Mouse (Mus musculus) liver, embryonic 14.5 days (tissue): ENCODE results near the gene Clec2d.

Source experiments
- CTCF ChIP-seq: IDR thresholded peaks from 2 replicates; pipeline ENCODE4 v1.5.1; 2016; ENCODE audit warnings: antibody characterized with exemption, low read depth, control low read depth
- EP300 ChIP-seq: IDR thresholded peaks from 2 replicates; pipeline ENCODE4 v1.6.1; 2016; ENCODE audit warnings: antibody characterized with exemption, low read depth

DNA sequence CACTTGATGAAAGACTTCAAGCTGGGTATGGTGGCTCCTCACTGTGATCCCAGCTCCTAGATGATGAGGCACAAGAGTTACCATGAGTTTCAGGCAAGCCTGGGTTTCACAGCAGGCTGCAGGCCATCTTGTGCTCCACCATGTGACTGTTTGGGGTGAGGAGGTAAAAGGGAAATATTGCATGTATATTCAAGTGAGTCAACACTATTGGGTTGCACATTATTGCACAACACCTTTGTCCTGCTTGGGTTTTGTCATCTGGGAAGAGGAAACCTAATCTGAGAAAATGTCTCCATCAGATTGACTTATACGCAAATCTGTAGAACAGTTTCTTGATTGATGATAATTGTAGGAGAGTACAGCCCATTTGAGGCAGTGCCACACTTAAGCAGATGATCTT is 8.7 kb upstream of the Clec2d start:
- TF ChIP-seq CTCF (no peak), EP300 (no peak)
